Mouse (Mus musculus): ENCODE measurements around the gene Olfr506.
"Not testable (repeated sequence)": the region's sequence is repeated elsewhere in the genome, so short reads cannot be mapped to it uniquely, and the experiment has no call there.

The Olfr506 gene

DNA sequence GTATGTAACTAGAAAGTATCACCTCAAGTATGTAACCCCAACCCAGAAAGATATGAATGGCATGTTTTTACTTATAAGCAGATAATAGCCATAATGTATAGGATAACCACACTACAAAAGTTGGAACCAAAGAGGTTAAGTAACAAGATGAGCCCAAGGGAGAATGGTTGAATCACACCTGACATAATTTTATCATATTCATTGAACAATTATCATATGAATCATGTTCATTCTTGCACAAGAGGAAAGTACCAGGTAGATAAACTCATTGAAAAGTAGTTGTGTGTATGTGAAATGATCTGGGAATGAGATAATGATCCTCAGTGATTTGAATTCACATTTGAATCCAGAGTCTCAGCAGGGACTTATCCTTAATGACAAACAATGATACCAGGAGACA is at the start of gene Olfr506:
Gene Olfr506 (plus strand): TSS at position 301 of the 400 bp plus-strand sequence.
- DNase-seq (ENCODE audit: low read depth) = no peak

GRCm38 (mm10) chr7:108565693-108566092 is 44.9 kb upstream of the Olfr506 start, which contains the start of gene Olfr504:
Gene Olfr504, minus strand, starts transcription at chr7:108565793.
- no peak for DNase-seq (ENCODE audit: low read depth)

DNA sequence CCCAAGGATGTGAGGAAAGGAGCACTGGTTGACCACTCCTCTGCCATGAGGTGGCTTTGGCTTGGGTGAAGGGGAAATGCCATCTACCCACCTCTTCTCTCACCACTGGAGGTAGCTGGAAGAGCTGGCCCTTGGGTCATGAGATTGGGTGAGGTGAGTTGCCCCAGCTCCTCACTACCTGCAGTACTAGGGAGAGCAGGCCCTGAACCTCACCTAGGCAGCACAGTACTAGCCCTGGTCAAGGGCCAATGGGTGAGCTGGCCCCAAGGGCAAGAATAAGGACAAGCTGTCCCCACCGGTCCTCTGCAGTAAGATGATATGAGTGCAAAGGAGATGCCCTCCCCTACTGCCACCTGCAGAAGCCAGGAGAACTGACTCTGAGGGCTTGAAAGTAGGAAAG is 20.8 kb upstream of the Olfr506 start:
- no peak for DNase-seq (ENCODE audit: low read depth)

DNA sequence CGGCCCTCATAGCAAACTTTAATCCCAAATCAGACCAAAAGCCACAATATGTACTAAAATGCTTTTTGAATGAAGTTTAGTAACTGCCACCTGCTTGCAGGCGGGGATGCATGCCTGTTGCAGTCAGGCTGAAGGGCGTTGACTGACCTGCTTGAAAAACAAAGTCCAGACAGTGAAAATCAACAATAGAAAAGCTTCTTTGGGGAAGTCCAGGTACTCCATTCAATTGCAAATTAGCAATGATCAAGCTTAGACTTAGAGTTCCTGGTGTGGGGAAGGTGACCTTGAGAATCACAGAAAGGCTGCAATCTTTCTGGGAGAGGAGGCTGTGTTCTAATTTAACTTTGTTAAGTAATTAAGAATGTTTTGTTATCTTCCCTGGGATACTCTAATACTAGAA is 8.7 kb upstream of the Olfr506 start:
- DNase-seq (ENCODE audit: low read depth) = not testable (repeated sequence)

DNA sequence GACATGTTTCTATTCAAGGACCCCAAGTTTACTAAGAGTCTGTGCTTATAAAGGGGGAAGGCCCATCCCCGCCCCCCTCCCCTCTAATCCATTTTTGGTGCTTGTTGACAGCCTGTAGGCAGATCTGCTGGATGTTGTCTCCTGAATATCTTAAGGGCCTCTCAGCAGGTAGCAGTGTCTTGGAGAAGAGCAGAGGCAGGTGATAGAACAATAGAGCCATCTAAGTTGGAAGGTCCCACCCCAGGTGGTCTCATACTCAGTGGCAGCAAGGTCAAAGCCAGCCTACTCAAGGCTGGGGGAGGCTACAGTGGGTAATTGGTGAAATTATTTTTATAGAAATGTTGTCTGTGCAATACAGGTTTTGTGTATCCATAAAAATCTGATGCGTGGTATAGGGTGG is 3.5 kb downstream of the Olfr506 start:
- DNase-seq (ENCODE audit: low read depth) = no peak

GRCm38 (mm10) chr7:108616781-108617180 is 6.2 kb downstream of the Olfr506 start:
- DNase-seq (ENCODE audit: low read depth) = not testable (repeated sequence)

DNA sequence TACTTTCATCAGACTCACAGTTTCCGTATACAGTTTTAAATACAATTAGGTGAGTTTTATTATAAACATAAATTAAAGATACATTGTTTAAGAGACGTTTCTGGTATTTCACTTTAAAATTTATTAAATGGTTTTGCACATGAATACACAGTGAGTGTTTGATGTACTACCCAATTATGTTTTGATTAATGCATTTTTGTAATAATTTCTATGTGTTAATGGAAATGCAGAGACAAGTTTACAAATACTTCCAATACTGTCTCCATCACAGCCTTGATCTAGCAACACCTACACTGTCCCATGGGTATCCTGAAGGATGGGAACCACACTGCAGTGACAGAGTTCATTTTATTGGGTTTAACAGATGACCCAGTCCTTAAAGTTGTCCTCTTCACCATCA is 10.9 kb downstream of the Olfr506 start, which contains the start of gene Olfr507:
Gene Olfr507 (plus strand): TSS at position 301 of the 400 bp plus-strand sequence.
- no peak for DNase-seq (ENCODE audit: low read depth)

GRCm38 (mm10) chr7:108629694-108630093 is 19.1 kb downstream of the Olfr506 start, which contains the start of gene Olfr508:
Gene Olfr508, plus strand, starts transcription at chr7:108629994.
- no peak for DNase-seq (ENCODE audit: low read depth)

GRCm38 (mm10) chr7:108651806-108652205 is 41.2 kb downstream of the Olfr506 start, which contains the start of gene Olfr509:
Gene Olfr509, minus strand, starts transcription at chr7:108651906.
- DNase-seq (ENCODE audit: low read depth) = no peak

DNA sequence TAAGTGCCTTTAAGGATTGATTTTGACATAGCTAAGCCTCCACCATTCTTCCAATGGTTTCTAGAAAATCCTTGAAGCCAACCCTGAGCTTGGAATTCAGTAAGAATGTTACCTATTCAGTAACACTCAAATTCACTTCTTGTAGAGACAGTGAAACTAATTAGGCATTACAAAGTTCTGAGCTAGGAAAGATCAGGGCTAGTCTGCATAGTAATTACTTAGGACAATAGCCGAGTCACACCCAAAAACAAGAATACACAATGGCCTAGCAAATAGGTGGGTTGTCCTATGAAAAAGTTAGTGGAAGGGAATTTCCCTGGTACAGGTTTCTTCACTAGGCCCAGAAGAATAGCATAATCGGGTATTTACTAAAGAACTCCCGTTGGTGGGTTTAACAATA is 51.8 kb downstream of the Olfr506 start:
- no peak for DNase-seq (ENCODE audit: low read depth)

Measured in c-Kit-positive CD71-negative TER-119-negative erythroid progenitor cells, embryonic 14.5 days (primary cell).